Mouse (Mus musculus): ENCODE measurements at regions not wholly inside any gene's neighbourhood (a gene's known extent, or its start where the extent isn't known, plus 50 kb on each side); places are given as distances from the start of the nearest gene placed in this dataset.

GRCm38 (mm10) chr12:54290311-54290710 lies 86.7 kb upstream of the Egln3 start:
- H3K4me3 ChIP-seq (ENCODE audit: insufficient read depth in 1 of 2, low read depth in 1 of 2, low read length in 2 of 2, poor library complexity in 1 of 2, severe bottlenecking in 1 of 2) = no peak overlapping the region
- H3K9me3 ChIP-seq (ENCODE audit: control insufficient read depth, insufficient read depth, low read depth, low read length) = no peaks in the 10 kb centered on the region
- H3K9ac ChIP-seq (ENCODE audit: insufficient read depth, low read depth, low read length, poor library complexity, severe bottlenecking) = no peak overlapping the region
- no peak for TF ChIP-seq CHD2 (IDR thresholded peaks at IDR 0.05; ENCODE audit: low read depth, low read length)
- TF ChIP-seq ZC3H11A (IDR thresholded peaks at IDR 0.05; ENCODE audit: borderline replicate concordance, low read depth, low read length) = no peak
- TF ChIP-seq HCFC1 (IDR thresholded peaks at IDR 0.05; ENCODE audit: borderline replicate concordance, insufficient read depth, low read length) = no peak
- no peak for TF ChIP-seq MAFK (IDR thresholded peaks at IDR 0.05; ENCODE audit: insufficient read depth, low read depth, low read length)
- no peak for TF ChIP-seq ZNF384 (IDR thresholded peaks at IDR 0.05; ENCODE audit: low read depth, low read length)
- in situ Hi-C loops (cut with MboI; ENCODE audit: low sequenced_read_pairs in 2 of 2, unreplicated experiment in 2 of 2) = no loop called here
- DNase-seq (ENCODE audit: low read depth, low spot score) = no peak
- no peaks in the 10 kb centered on the region for H3K4me1 ChIP-seq (ENCODE audit: control insufficient read depth in 2 of 2, insufficient read depth in 2 of 2, low read length in 2 of 2, poor library complexity in 1 of 2)
- no peak overlapping the region for H3K27ac ChIP-seq (ENCODE audit: insufficient read depth, low read depth, low read length, poor library complexity, severe bottlenecking)
- H3K36me3 ChIP-seq (ENCODE audit: control insufficient read depth, insufficient read depth, low read length, poor library complexity, severe bottlenecking) = no peaks in the 10 kb centered on the region

- Histone ChIP-seq H3K9ac (ENCODE audit: insufficient read depth, low read depth, low read length, poor library complexity, severe bottlenecking) (no peak overlapping the region), H3K4me1 (ENCODE audit: control insufficient read depth in 2 of 2, insufficient read depth in 2 of 2, low read length in 2 of 2, poor library complexity in 1 of 2) (no peaks in the 10 kb centered on the region), H3K27ac (ENCODE audit: insufficient read depth, low read depth, low read length, poor library complexity, severe bottlenecking) (no peak overlapping the region), H3K9me3 (ENCODE audit: control insufficient read depth, insufficient read depth, low read depth, low read length) (no peaks in the 10 kb centered on the region), H3K4me3 (ENCODE audit: insufficient read depth in 1 of 2, low read depth in 1 of 2, low read length in 2 of 2, poor library complexity in 1 of 2, severe bottlenecking in 1 of 2) (no peak overlapping the region), H3K36me3 (ENCODE audit: control insufficient read depth, insufficient read depth, low read length, poor library complexity, severe bottlenecking) (no peaks in the 10 kb centered on the region)
- in situ Hi-C loops (cut with MboI; ENCODE audit: low sequenced_read_pairs in 2 of 2, unreplicated experiment in 2 of 2) = no loop called here
- TF ChIP-seq HCFC1 (IDR thresholded peaks at IDR 0.05; ENCODE audit: borderline replicate concordance, insufficient read depth, low read length) = no peak
- TF ChIP-seq ZNF384 (IDR thresholded peaks at IDR 0.05; ENCODE audit: low read depth, low read length) = no peak
- no peak for TF ChIP-seq ZC3H11A (IDR thresholded peaks at IDR 0.05; ENCODE audit: borderline replicate concordance, low read depth, low read length)
- no peak for TF ChIP-seq MAFK (IDR thresholded peaks at IDR 0.05; ENCODE audit: insufficient read depth, low read depth, low read length)
- TF ChIP-seq CHD2 (IDR thresholded peaks at IDR 0.05; ENCODE audit: low read depth, low read length) = no peak
- no peak for DNase-seq (ENCODE audit: low read depth, low spot score)
Measured at GRCm38 (mm10) chr12:54288747-54289146, 85.1 kb upstream of the Egln3 start.

- no peak overlapping the region for H3K9ac ChIP-seq (ENCODE audit: insufficient read depth, low read depth, low read length, poor library complexity, severe bottlenecking)
- no peak for DNase-seq (ENCODE audit: low read depth, low spot score)
- peaks cover 0 to 3% of the 10 kb centered on the region in 2 experiments; a peak in 1 of 4 replicates for H3K4me1 ChIP-seq (ENCODE audit: control insufficient read depth in 2 of 2, insufficient read depth in 2 of 2, low read length in 2 of 2, poor library complexity in 1 of 2)
- no peaks in the 10 kb centered on the region for H3K36me3 ChIP-seq (ENCODE audit: control insufficient read depth, insufficient read depth, low read length, poor library complexity, severe bottlenecking)
- no peak overlapping the region for H3K27ac ChIP-seq (ENCODE audit: insufficient read depth, low read depth, low read length, poor library complexity, severe bottlenecking)
- TF ChIP-seq ZC3H11A (IDR thresholded peaks at IDR 0.05; ENCODE audit: borderline replicate concordance, low read depth, low read length) (no peak), CHD2 (IDR thresholded peaks at IDR 0.05; ENCODE audit: low read depth, low read length) (no peak), MAFK (IDR thresholded peaks at IDR 0.05; ENCODE audit: insufficient read depth, low read depth, low read length) (no peak), ZNF384 (IDR thresholded peaks at IDR 0.05; ENCODE audit: low read depth, low read length) (no peak), HCFC1 (IDR thresholded peaks at IDR 0.05; ENCODE audit: borderline replicate concordance, insufficient read depth, low read length) (no peak)
- no peaks in the 10 kb centered on the region for H3K9me3 ChIP-seq (ENCODE audit: control insufficient read depth, insufficient read depth, low read depth, low read length)
- H3K4me3 ChIP-seq (ENCODE audit: insufficient read depth in 1 of 2, low read depth in 1 of 2, low read length in 2 of 2, poor library complexity in 1 of 2, severe bottlenecking in 1 of 2) = no peak overlapping the region
- in situ Hi-C loops (cut with MboI; ENCODE audit: low sequenced_read_pairs in 2 of 2, unreplicated experiment in 2 of 2) = no loop called here
Measured at GRCm38 (mm10) chr12:54288041-54288502, 84.4 kb upstream of the Egln3 start.

- no peak overlapping the region for H3K4me3 ChIP-seq (ENCODE audit: insufficient read depth in 1 of 2, low read depth in 1 of 2, low read length in 2 of 2, poor library complexity in 1 of 2, severe bottlenecking in 1 of 2)
- TF ChIP-seq ZC3H11A (IDR thresholded peaks at IDR 0.05; ENCODE audit: borderline replicate concordance, low read depth, low read length) (no peak), HCFC1 (IDR thresholded peaks at IDR 0.05; ENCODE audit: borderline replicate concordance, insufficient read depth, low read length) (no peak), CHD2 (IDR thresholded peaks at IDR 0.05; ENCODE audit: low read depth, low read length) (no peak), ZNF384 (IDR thresholded peaks at IDR 0.05; ENCODE audit: low read depth, low read length) (no peak), MAFK (IDR thresholded peaks at IDR 0.05; ENCODE audit: insufficient read depth, low read depth, low read length) (no peak)
- H3K4me1 ChIP-seq (ENCODE audit: control insufficient read depth in 2 of 2, insufficient read depth in 2 of 2, low read length in 2 of 2, poor library complexity in 1 of 2) = peaks cover 0 to 3% of the 10 kb centered on the region in 2 experiments; a peak in 1 of 4 replicates
- no peak overlapping the region for H3K27ac ChIP-seq (ENCODE audit: insufficient read depth, low read depth, low read length, poor library complexity, severe bottlenecking)
- H3K9ac ChIP-seq (ENCODE audit: insufficient read depth, low read depth, low read length, poor library complexity, severe bottlenecking) = no peak overlapping the region
- in situ Hi-C loops (cut with MboI; ENCODE audit: low sequenced_read_pairs in 2 of 2, unreplicated experiment in 2 of 2) = no loop called here
- H3K9me3 ChIP-seq (ENCODE audit: control insufficient read depth, insufficient read depth, low read depth, low read length) = no peaks in the 10 kb centered on the region
- no peaks in the 10 kb centered on the region for H3K36me3 ChIP-seq (ENCODE audit: control insufficient read depth, insufficient read depth, low read length, poor library complexity, severe bottlenecking)
- DNase-seq (ENCODE audit: low read depth, low spot score) = no peak
Measured at GRCm38 (mm10) chr12:54286911-54287819, 83.5 kb upstream of the Egln3 start.
